Mouse (Mus musculus) cerebellum, adult 2 months (tissue): ENCODE measurements around the gene Ap3d1. TPM values are rescaled to one million over a fixed set of nuclear protein-coding genes. Genes with fewer than 3 reads are reported as not detected.
A peak's percentile ranks its signal among the peaks of the same experiment; 100 is the strongest.

Experiments used
- DNase-seq, 2 experiments: peaks; one replicate each; pipeline ENCODE4 v3.0.0; 2021
- H3K27ac ChIP-seq: fragments of 200-500 bp; 2 replicates; pipeline ENCODE4 v1.5.1; 2012; ENCODE audit warnings: low read length, control low read depth, inconsistent platforms; ENCODE audit not compliant: insufficient read depth
- H3K27me3 ChIP-seq: fragments of 200-500 bp; 2 replicates; pipeline ENCODE4 v1.6.1; 2012; ENCODE audit warnings: inconsistent platforms, mild to moderate bottlenecking, low read length, moderate library complexity; ENCODE audit not compliant: control insufficient read depth, insufficient read depth
- H3K4me1 ChIP-seq: fragments of 200-500 bp; 2 replicates; pipeline ENCODE4 v1.6.1; 2011; ENCODE audit warnings: low read length; ENCODE audit not compliant: control insufficient read depth, insufficient read depth
- H3K4me3 ChIP-seq: fragments of 200-500 bp; replicated peaks from 2 replicates; pipeline ENCODE3; 2011; ENCODE audit warnings: mild to moderate bottlenecking, low read depth, low read length, control low read depth; ENCODE audit not compliant: insufficient read depth
- CTCF ChIP-seq: fragments of 200-500 bp; IDR thresholded peaks from 2 replicates; pipeline ENCODE4 v1.5.1; 2011; ENCODE audit warnings: low read depth, mild to moderate bottlenecking, control low read depth, low read length, moderate library complexity, borderline replicate concordance; ENCODE audit not compliant: insufficient read depth
- POLR2A ChIP-seq: fragments of 200-500 bp; IDR thresholded peaks from 2 replicates; pipeline ENCODE4 v1.6.1; 2011; ENCODE audit warnings: low read length, control low read depth, borderline replicate concordance; ENCODE audit not compliant: insufficient read depth
- WGBS: fragments of 180-500 bp; shearing (Covaris S2); methylation state at CpG from one replicate; pipeline ENCODE4 v1.1.7; 2018; 5-methylcytosine and 5-hydroxymethylcytosine counted together
- polyA plus RNA-seq: library from polyadenylated mRNA; depleted of rRNA; stranded (reverse); fragments of >200 nt; gene quantifications from 2 replicates; pipeline ENCODE4 v1.2.3, GENCODE M21; 2012

The Ap3d1 gene
- polyA plus RNA-seq, 1 experiment: 175 TPM

- Histone ChIP-seq H3K27ac (no peak overlapping the region), H3K4me3 (no peak overlapping the region), H3K27me3 (no peaks in the 10 kb centered on the region), H3K4me1 (peaks cover 5% of the 10 kb centered on the region; the same call in 1 of the 2 replicates)
- no peak for DNase-seq
- WGBS: 88% methylated on average over 4 of the region's 4 CpGs
- TF ChIP-seq CTCF (no peak), POLR2A (no peak)
These were observed 57.1 kb downstream of the Ap3d1 start for GRCm38 (mm10) chr10:80684984-80685383.

- H3K4me3 ChIP-seq: no peak overlapping the region
- H3K27ac ChIP-seq: no peak overlapping the region
- peaks cover 13% of the 10 kb centered on the region for H3K4me1 ChIP-seq
- peak; percentile 68 to 70 for DNase-seq
- TF ChIP-seq CTCF (peak; percentile 81), POLR2A (no peak)
- WGBS: 60% methylated on average over 6 of the region's 6 CpGs
- no peaks in the 10 kb centered on the region for H3K27me3 ChIP-seq
These were observed 57.9 kb downstream of the Ap3d1 start for GRCm38 (mm10) chr10:80684214-80684613.

GRCm38 (mm10) chr10:80683647-80684046 is 58.4 kb downstream of the Ap3d1 start:
- 88% methylated on average over 1 of the region's 1 CpGs for WGBS
- no peak for DNase-seq
- Histone ChIP-seq H3K4me1 (peaks cover 18% of the 10 kb centered on the region), H3K27me3 (no peaks in the 10 kb centered on the region), H3K27ac (no peak overlapping the region), H3K4me3 (no peak overlapping the region)
- TF ChIP-seq POLR2A: no peak
- no peak for TF ChIP-seq CTCF

- H3K27ac ChIP-seq: no peak overlapping the region
- H3K4me3 ChIP-seq: no peak overlapping the region
- DNase-seq: no peak
- 96% methylated on average over 6 of the region's 6 CpGs for WGBS
- no peaks in the 10 kb centered on the region for H3K27me3 ChIP-seq
- TF ChIP-seq CTCF: no peak
- no peak for TF ChIP-seq POLR2A
- H3K4me1 ChIP-seq: peaks cover 32% of the 10 kb centered on the region
These were observed 60.1 kb downstream of the Ap3d1 start for GRCm38 (mm10) chr10:80682003-80682402.

- no peak for TF ChIP-seq POLR2A
- no peak for TF ChIP-seq CTCF
- Histone ChIP-seq H3K4me1 (peaks cover 29% of the 10 kb centered on the region), H3K4me3 (no peak overlapping the region), H3K27ac (no peak overlapping the region), H3K27me3 (no peaks in the 10 kb centered on the region)
- 72% methylated on average over 2 of the region's 2 CpGs for WGBS
- DNase-seq: no peak
These were observed 61.8 kb downstream of the Ap3d1 start for GRCm38 (mm10) chr10:80680260-80680696.

- H3K27me3 ChIP-seq: no peaks in the 10 kb centered on the region
- no peak for TF ChIP-seq POLR2A
- TF ChIP-seq CTCF: no peak
- H3K4me3 ChIP-seq: no peak overlapping the region
- H3K4me1 ChIP-seq: peaks cover 29% of the 10 kb centered on the region
- no peak for DNase-seq
- H3K27ac ChIP-seq: peak overlapping the region; percentile 35; the same call in 1 of the 2 replicates
- 38% methylated on average over 9 of the region's 9 CpGs for WGBS
These were observed 62.4 kb downstream of the Ap3d1 start for GRCm38 (mm10) chr10:80679556-80680259.

- no peaks in the 10 kb centered on the region for H3K27me3 ChIP-seq
- DNase-seq: no peak
- H3K4me3 ChIP-seq: no peak overlapping the region
- H3K4me1 ChIP-seq: peaks cover 36% of the 10 kb centered on the region
- H3K27ac ChIP-seq: peak overlapping the region; percentile 95
- TF ChIP-seq CTCF: no peak
- no peak for TF ChIP-seq POLR2A
- WGBS: 27% methylated on average over 9 of the region's 10 CpGs
These were observed 63.3 kb downstream of the Ap3d1 start for GRCm38 (mm10) chr10:80678601-80679377.

GRCm38 (mm10) chr10:80677942-80678436 is 64.1 kb downstream of the Ap3d1 start, which contains the start of gene Mknk2:
TSS of gene Mknk2 (minus strand) at chr10:80678112.
- no peaks in the 10 kb centered on the region for H3K27me3 ChIP-seq
- peaks cover 42% of the 10 kb centered on the region for H3K4me1 ChIP-seq
- DNase-seq: peak; percentile 88 to 90
- no peak for TF ChIP-seq CTCF
- TF ChIP-seq POLR2A: no peak
- H3K4me3 ChIP-seq: peak within 1 kb of the TSS; percentile 65
- peak within 1 kb of the TSS; percentile 95 for H3K27ac ChIP-seq
- WGBS: 1% methylated on average over 8 of the region's 8 CpGs
